Mouse (Mus musculus) megakaryocyte, embryonic 14.5 days (primary cell): Measurements from ENCODE around the gene Erc1.

Source experiments
- FLI1 ChIP-seq: IDR thresholded peaks from 2 replicates; pipeline ENCODE4 v1.6.1; 2012; ENCODE audit warnings: low read length, inconsistent platforms, mixed read lengths
- GATA1 ChIP-seq: IDR thresholded peaks from 3 replicates; pipeline ENCODE4 v1.6.1; 2012; ENCODE audit warnings: mixed read lengths, low read length, inconsistent platforms, borderline replicate concordance

GRCm38 (mm10) chr6:119709552-119709951 is 138.4 kb downstream of the Erc1 start:
- no peak for TF ChIP-seq GATA1
- no peak for TF ChIP-seq FLI1
